Mouse (Mus musculus) large intestine, adult 2 months (tissue): ENCODE data around the gene Ccdc180. TPM values are rescaled to one million over a fixed set of nuclear protein-coding genes. Genes with fewer than 3 reads are reported as not detected.
A peak's percentile ranks its signal among the peaks of the same experiment; 100 is the strongest.

Experiments
- DNase-seq: peaks from one replicate; pipeline ENCODE4 v3.0.0-alpha.2; 2012; ENCODE audit warnings: low read depth, low spot score
- WGBS: fragments of 180-500 bp; shearing (Covaris S2); methylation state at CpG from one replicate; pipeline ENCODE4 v1.1.7; 2018; 5-methylcytosine and 5-hydroxymethylcytosine counted together
- polyA plus RNA-seq: library from polyadenylated mRNA; depleted of rRNA; stranded (reverse); fragments of >200 nt; gene quantifications from 2 replicates; pipeline ENCODE4 v1.2.3, GENCODE M21; 2012

The Ccdc180 gene
- polyA plus RNA-seq, 1 experiment, result not detected

DNA sequence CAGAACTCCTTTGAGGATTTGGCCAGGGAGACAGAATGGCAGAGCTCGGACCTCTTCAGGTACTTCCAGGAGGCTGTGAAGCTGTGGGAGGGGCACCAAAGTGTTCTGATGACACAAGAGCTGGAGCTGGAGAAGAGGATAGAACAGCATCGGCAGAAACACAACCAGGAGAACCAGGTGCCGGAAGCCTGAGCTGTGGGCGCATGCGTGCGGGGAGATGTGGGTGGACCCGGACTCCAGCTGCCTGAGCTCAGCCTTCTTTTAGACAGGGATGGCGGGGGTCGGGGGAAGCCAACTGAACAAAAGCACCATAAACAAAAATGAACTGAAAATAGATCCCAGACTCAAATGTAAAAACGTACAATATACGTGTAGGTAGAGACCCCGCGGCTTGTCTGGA, 19.2 kb downstream of the Ccdc180 start:
- DNase-seq, result no peak
- 84% methylated on average over 13 of the region's 13 CpGs for WGBS

DNA sequence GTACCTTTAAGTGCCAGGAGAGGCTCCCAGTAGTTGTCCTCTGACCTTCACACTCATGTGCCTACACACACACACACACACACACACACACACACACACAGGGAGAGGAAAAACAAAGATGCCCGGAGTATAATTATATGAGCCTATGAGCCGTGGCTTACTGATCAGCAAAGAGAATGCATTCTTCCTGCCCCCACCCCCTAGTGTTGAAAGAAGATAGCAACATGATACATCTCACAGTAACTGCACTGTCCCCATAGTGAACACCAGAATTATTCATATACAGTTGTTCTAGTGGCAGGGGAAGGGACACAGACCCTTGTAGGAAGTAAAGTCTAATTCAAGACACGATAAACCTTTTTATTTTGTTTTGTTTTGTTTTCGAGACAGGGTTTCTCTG, 19.8 kb downstream of the Ccdc180 start:
- DNase-seq, result no peak
- 56% methylated on average over 4 of the region's 4 CpGs for WGBS

DNA sequence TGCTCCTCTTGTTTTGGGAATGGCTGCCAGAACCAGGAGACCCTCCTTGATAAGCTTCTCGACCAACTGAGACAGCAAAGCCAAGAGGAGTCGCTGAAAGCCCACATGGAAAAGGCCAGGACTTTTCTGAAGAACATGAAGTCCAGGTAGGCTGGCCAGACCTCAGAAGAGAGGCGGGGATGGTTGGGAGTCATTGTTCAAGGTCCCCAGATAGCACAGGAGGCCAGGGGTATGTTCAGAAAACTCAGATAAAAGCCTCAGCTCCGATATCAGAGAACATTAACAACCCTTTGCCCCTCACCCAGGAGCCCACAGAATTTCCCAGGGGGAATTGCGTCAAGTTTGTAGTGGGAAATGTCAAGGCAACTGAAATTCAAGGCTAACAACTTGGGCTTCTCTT, 21.2 kb downstream of the Ccdc180 start:
- 74% methylated on average over 5 of the region's 5 CpGs for WGBS
- DNase-seq, result no peak

DNA sequence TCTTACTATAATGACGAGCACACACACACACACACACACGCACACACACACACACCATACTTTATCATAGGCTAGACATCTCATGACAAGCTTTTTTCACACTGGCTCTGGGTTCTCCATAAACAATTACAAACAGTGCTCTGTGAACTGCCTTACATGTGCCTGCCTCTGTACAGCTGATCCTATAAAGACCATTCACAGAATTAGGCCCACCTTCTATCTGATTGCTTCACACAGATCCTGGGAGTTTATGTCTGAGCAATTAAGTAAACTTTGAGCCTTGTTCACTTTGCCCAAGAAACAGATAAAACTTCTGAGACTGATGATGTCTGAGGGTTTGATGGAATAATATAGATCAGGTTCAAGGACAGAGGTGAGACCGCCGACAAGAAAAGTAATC, 21.8 kb downstream of the Ccdc180 start:
- DNase-seq, result no peak
- WGBS, result 87% methylated on average over 4 of the region's 4 CpGs

DNA sequence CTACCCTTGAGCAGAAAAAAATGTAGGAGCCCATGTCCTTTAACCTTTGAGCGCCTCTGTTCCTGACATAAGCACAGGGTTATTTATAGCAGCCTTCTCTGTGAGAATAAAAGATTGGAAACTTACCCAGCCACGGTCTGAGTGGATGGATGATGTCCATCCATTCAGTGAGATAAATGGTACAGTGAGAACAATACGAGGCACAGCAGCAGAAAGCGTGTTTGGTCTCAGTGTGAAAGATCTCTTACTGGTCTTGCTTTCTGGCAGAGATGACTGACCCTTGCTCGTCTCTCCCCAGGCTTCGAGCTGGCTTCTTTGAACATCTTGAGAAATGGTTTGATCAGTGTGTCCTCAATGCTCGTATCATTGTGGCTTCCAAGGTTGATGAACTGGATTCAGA, 27.0 kb downstream of the Ccdc180 start:
- 76% methylated on average over 7 of the region's 7 CpGs for WGBS

DNA sequence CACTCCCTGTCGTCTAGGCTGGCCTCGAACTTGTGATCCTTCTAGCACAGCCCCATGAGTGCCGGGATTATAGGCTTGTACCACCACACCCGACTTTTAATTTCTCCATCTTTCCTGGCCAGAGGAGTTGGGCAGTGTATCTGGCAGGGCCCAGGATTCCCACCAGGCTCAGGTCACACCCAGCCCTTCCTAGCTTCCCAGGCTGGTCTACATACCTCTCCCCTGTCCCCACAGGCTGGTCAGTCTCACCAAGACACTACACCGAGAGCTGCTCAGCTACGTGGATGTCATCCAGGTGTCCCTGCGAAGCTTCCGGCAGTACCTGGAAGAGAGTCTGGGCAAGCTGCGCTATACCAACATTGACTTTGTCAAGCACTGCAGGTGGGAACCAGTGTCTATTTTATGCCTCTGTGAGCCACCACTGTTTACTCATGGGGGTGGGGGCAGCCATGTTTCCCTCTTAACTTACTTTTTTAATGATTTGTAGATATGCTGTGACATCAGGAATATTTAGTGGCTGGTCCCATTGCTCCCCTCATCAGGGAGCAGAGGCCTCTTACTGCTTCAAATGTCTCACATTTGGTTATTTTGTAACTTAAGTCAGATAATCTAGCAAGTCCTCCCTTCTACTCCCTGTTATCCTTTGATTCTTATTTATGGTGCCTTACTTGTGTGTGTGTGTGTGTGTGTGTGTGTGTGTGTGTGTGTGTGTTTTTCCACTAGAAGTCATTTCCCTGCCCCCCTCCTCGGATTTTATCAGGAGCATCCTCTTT, 31.7 kb downstream of the Ccdc180 start:
- 54% methylated on average over 10 of the region's 10 CpGs for WGBS
- DNase-seq, result no peak

More for the DNA sequence above, 27.0 kb downstream of the Ccdc180 start:
- DNase-seq, result no peak

DNA sequence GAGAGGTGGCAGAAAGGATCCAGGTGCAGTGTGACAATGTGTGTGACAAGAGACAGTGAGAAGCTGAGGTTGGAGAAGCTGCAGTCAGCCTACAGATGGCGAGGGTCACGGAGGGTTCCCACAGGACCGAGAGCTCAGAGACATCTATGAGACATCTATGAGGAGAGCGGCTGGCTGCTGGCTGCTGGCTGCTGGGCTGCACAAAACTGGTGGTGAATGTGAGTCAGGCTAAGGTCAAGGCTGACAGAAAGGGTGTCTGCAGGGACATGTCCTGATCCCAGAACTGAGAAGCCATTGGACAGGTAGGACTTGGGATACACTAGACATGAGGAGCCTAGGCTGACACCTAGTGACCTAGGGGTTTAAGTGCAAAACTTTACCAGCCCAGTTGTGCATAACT, 33.9 kb downstream of the Ccdc180 start:
- no peak for DNase-seq
- WGBS, result 86% methylated on average over 4 of the region's 4 CpGs

DNA sequence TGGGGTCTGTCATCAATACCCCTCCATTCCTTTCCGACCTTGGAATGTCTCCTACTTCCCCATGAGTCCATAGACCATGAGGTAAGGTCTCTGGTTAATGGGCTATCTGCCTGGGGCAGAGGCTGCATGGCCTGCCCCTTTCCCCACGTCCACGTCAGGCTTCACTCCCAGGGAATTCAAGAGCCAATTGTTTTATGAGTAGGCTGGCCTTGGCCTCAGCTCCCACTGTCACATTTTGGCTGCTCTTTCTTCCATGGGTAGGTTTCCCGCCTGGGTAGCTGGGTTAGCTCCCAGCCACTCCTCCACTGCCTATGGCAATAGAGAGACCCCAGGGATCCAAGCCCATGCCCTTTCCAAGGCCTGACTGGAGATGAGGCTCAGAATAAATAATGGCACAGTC, 38.5 kb downstream of the Ccdc180 start:
- no peak for DNase-seq
- WGBS, result 67% methylated on average over 4 of the region's 4 CpGs

DNA sequence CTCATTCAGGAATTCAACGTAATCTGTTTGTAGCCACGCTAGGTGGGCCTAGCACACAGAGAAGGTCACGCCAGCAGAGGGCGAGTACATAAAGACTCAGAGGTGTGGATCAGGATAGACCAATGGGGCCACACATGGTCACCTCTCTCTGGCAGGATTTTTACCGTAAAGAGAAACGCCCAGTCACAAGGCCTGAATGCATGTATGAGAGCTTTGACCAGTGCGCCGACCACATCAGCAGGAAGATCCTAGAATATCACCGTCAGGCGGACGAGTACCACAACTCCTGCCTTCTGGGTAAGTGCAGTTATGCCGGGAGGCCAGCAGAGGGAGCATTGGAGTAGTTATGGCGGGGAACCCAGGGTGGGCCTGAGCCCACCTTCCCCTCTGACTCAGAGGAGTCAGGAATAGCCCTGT, 51.5 kb downstream of the Ccdc180 start:
- 15% methylated on average over 13 of the region's 13 CpGs for WGBS
- DNase-seq, result no peak

DNA sequence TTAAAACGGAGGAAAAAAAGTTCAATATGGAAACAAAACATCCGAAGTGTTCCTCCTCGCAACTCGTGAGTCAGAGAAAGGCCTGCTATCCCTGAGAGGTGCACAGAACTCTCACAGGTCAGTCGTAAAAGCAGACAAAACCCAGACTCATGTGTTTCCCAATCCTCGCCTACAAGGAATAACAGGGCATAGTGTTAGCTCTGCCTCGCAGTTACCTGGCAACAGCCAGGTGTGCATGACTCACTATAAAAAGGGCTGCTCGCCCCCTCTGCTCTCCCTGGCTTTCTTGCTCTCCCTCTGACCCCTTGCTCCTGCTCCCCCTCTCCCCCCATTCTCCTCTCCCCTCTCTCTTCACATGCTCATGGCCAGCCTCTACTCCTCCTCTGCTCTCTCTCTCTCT, 57.6 kb downstream of the Ccdc180 start:
- no peak for DNase-seq
- 45% methylated on average over 8 of the region's 8 CpGs for WGBS

DNA sequence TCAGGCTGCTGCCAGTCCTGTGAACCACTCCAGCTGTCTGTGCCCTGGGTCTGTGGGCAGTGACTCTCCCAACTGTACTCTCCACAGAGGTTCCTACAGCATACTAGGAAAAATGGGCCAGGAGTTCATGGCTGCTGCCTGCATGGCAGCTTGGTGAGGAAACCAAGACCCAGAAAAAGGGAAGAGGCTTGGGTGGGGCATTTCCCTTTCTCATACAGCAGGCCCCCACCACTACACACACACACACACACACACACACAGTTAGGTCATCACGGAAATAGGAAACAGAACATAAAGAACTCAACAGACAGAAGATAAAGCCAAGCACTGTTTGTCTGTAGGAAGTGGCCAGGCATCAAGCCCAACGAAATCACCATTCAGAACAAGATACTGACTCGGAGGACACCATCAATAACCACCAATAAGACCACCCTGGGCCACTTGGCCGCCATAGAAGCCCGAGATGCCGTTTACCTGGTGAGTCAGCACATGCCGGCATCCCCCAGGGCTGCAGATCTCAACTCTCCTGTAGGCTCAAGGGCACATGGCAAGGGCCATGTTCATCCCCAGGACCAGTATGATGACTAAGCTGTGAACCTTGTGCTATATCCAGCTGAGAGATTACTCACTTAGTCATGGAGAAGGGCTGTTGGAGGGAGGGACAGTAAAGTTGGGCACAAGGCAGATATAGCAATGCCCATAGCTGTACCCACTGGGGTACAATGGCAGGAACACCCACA, 59.2 kb downstream of the Ccdc180 start:
- WGBS, result 63% methylated on average over 7 of the region's 7 CpGs
- no peak for DNase-seq

DNA sequence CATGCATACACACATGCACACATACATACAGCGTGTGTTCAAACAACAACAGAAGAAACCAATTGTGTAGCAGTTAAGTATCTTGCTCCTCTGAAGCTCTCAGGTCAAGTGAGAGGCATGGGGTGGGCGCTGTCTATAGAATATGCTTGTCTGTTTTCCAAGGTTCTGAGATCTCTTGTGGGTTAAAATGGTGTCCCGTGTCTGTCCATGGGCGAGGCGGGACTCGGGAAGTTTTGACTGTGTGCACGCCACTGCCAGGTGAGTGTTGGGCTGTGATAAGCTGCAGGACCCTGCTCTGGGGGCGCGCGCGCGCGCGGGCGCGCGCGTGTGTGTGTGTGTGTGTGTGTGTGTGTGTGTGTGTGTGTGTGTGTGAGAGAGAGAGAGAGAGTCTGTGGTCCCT, 61.7 kb downstream of the Ccdc180 start:
- no peak for DNase-seq
- WGBS, result 91% methylated on average over 12 of the region's 18 CpGs

DNA sequence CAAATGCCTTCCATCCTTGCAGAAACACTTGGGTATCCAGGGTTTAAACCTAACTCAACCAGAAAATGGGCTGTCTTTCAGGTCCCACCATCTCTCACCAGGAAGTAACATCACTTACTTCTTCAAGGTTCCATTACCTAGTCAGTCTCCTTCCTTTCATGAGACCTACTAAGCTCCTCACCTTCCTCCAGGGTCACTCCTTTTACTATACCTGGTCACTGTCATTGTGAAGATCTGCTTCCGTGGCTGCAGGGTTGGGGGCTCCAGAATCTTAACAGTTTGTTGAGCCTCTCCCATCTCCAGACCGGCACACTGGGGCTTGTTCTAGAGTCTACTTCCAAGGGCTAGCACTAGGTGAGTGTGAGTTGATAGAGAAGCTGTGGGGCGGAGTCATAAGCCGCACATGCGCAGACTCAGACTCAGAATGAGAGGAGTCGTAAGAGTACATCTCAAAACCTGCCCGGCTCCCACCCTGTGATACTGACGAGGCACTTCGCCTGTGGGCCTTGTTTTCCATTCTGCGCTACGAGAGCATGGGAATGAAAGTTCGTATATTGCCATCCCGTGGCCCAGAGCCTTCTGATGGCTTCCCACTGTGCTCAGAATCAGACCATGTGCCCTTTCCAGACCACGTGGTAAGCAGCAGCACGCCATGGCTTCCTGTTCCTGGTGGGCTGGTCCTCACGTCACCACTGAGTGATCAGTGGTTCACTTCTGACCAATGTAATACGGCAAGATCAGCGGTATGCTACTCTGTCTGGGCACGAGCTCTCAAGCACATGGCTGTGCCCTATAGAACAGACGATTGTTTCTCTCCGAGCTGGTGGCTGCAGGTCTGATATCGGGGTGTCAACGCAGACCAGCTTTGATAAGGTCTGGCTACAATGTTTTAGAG, 63.2 kb downstream of the Ccdc180 start:
- 92% methylated on average over 23 of the region's 23 CpGs for WGBS
- no peak for DNase-seq

DNA sequence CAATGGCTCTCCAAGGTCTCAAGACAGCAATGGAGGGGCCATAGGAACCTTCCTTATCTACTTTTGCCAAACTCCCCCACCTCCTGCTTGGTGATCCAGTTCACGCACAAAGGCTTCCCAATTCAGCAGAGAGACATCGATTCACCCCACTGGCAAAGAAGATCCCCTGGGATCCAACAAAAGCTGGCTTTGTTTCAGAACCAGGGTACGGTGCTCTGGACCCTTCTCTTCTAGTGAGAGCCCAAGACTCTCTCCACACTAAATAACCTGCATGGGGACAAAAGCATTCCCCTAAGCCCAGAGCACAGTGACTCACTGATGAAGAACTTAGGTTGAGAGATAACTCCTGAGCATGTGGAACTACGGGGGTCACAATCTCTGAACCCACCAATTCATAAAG, 65.1 kb downstream of the Ccdc180 start:
- 89% methylated on average over 4 of the region's 4 CpGs for WGBS

DNA sequence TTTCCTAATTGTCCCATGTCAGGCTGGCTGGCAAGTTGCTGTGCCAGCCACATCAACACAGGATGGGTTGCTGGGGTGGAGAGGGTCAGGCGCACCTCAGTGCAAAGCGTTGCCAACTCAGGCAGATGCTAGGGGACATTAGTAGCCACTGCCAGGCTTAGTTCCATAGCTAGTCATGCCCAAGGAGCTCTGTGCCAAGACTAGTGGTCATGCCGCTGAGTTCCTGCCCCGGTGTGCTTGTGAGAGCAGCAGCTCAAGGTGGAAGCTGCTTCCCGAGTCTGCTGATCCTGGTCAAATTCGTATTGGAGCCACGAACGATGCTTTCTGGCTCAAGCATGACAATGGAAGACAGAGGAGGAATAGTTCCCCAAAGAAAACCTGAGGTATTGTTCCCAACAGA, 66.0 kb downstream of the Ccdc180 start:
- DNase-seq, result no peak
- WGBS, result 96% methylated on average over 8 of the region's 8 CpGs

More for the DNA sequence above, 65.1 kb downstream of the Ccdc180 start:
- no peak for DNase-seq

DNA sequence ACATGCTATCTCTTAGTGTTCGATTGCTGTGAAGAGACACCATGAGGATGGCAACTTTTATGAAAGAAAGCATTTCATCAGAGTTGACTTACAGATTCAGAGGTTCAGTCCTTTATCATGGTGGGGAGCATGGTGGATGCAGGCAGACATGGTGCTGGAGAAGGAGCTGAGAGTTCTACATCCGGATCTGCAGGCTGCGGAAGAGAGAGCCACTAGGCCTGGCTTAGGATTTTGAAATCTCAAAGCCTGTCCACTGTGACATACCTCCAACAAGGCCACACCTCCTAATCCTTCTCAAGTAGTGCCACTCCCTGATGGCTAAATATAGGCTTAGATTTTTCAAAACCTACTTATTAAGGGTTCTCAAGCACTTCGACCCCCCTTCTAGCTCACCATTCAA, 66.6 kb downstream of the Ccdc180 start:
- 97% methylated on average over 4 of the region's 4 CpGs for WGBS

DNA sequence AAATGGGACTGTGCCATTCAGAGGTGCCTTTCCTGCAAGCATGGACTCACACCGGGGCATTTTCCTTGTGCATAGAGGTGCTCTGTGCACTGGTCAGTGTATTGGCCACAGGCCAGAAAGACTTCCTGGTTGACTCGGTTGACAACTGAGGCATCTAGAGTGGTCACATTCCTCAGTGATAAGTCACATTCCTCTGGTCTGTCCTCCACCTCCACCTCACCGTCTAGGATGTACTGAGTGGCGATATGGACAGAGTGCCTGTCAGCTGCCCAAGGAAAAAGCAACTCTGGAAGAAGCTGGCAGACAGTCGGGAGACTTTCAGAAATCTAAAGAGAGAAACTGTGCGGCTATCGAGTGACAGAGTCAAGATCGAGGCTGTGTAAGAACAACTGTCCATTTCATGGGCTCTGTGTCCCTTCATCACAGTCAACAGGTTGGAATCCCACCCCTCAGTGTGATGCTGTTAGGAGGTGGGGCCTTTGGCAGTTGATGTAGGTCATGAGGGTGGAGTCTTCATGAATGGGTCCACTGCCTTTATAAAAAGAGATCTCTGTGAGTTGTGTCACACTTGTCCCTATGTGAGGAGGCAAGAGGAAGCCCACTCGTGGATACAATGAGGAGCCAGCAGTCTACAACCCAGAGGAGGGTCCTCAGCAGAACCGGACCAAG, 74.8 kb downstream of the Ccdc180 start, which contains the start of gene Tdrd7:
Tdrd7 (plus strand) TSS at position 564 of the 669 bp plus-strand sequence.
- 32% methylated on average over 10 of the region's 10 CpGs for WGBS
- no peak for DNase-seq

More for the DNA sequence above, 66.6 kb downstream of the Ccdc180 start:
- no peak for DNase-seq

DNA sequence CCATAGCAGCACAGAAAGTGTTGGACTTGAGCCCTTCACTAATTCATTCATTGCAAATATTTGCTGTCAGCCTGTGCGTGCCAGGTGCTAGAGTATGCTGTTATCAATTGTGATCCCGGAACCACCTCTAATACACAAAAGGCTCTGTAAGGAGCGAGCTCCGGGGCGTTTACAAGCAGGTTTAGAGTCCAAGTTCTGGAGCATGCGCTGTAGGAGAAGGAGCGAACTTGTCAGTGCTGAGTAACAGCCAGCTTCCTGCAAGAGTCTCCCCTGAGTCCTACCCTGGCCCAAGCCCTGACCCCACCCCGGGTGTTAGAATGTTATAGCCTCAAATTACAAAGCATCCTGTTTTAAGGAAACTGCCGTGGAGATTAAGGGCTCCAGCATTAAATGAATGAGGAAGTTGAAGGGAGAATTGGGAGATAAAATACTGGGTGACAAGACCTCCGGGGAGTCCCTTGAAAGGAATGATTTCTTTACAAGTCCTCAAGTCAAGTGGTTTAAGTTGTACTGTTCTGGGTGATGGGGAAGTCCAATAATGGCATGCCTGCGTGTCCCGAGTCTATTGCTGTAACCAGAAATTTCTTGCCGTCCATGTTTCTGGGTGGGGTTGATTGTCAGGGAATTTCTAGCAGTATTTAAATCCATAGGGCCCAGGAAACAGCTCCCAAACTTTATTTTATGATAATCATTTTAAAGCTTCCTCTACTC, 75.8 kb downstream of the Ccdc180 start:
- peak; percentile 99 for DNase-seq
- WGBS, result 9% methylated on average over 13 of the region's 13 CpGs

DNA sequence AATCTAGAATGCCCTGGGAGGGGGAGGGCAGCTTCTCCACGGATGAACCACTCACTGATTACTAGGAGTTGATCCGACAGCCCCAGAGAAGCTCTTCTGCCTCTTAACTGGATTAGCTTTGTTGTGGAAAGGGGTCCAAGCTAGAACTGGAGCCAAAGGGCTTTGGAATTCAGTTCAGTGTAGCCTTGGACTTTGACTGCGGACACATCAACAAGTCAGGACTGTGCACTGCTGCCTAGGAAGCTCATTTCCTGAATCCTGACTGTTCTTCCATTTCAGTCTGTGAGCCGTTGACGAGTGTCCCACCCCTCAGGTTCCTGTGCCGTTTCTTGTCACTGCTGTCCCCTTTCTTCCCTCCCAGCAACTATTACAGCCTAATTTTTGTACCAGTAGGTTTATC, 76.6 kb downstream of the Ccdc180 start:
- no peak for DNase-seq
- 12% methylated on average over 6 of the region's 6 CpGs for WGBS
